Mouse (Mus musculus): Measurements from ENCODE around the gene Ppcs. TPM values are rescaled to one million over a fixed set of nuclear protein-coding genes. Genes with fewer than 3 reads are reported as not detected.

Gene Ppcs
- polyA plus RNA-seq, 1 experiment: 6.3 TPM

GRCm38 (mm10) chr4:119421921-119422293, 313 bp downstream of the Ppcs start:
- peaks cover 9% of the 10 kb centered on the region for H3K4me1 ChIP-seq (ENCODE audit: control insufficient read depth, insufficient read depth, low read length)
- peak overlapping the region; percentile 68 for H3K27ac ChIP-seq (ENCODE audit: insufficient read depth, low read depth, low read length)
- TF ChIP-seq POLR2A (IDR thresholded peaks at IDR 0.05; ENCODE audit: borderline replicate concordance, low read depth, low read length) (no peak), CTCF (IDR thresholded peaks at IDR 0.05; ENCODE audit: low read depth, low read length) (no peak)
- peak overlapping the region; percentile 77 for H3K4me3 ChIP-seq (ENCODE audit: insufficient read depth, low read length)

DNA sequence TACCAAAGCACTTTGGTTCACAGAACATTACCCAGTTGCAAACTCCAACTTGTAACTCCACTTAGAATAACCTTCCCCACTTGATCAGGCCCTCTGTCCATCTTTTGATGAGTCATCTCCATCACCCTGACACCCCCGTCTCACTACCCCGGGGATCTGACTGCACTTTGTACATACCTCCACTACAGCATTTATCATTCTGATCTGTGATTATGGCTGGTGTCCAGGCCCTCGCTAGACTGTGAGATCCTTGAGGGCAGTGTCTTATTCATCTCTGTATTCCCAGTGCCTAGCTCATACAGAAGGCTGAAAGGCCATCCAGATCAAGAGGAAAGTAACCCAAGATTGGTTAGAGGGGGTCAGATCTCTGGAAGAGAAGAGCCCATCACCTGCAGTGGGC, 1.0 kb downstream of the Ppcs start:
- Histone ChIP-seq H3K4me1 (ENCODE audit: control insufficient read depth, insufficient read depth, low read length) (peaks cover 9% of the 10 kb centered on the region), H3K27ac (ENCODE audit: insufficient read depth, low read depth, low read length) (no peak overlapping the region), H3K4me3 (ENCODE audit: insufficient read depth, low read length) (peak overlapping the region; percentile 77)
- TF ChIP-seq CTCF (IDR thresholded peaks at IDR 0.05; ENCODE audit: low read depth, low read length) (no peak), POLR2A (IDR thresholded peaks at IDR 0.05; ENCODE audit: borderline replicate concordance, low read depth, low read length) (no peak)

- no peak overlapping the region for H3K27ac ChIP-seq (ENCODE audit: insufficient read depth, low read depth, low read length)
- no peak overlapping the region for H3K4me3 ChIP-seq (ENCODE audit: insufficient read depth, low read length)
- peaks cover 10% of the 10 kb centered on the region for H3K4me1 ChIP-seq (ENCODE audit: control insufficient read depth, insufficient read depth, low read length)
- no peak for TF ChIP-seq POLR2A (IDR thresholded peaks at IDR 0.05; ENCODE audit: borderline replicate concordance, low read depth, low read length)
- TF ChIP-seq CTCF (IDR thresholded peaks at IDR 0.05; ENCODE audit: low read depth, low read length): no peak
These were observed 4.3 kb downstream of the Ppcs start for GRCm38 (mm10) chr4:119417894-119418293.

- peaks cover 9% of the 10 kb centered on the region for H3K4me1 ChIP-seq (ENCODE audit: control insufficient read depth, insufficient read depth, low read length)
- no peak overlapping the region for H3K4me3 ChIP-seq (ENCODE audit: insufficient read depth, low read length)
- H3K27ac ChIP-seq (ENCODE audit: insufficient read depth, low read depth, low read length): no peak overlapping the region
- TF ChIP-seq POLR2A (IDR thresholded peaks at IDR 0.05; ENCODE audit: borderline replicate concordance, low read depth, low read length): no peak
- TF ChIP-seq CTCF (IDR thresholded peaks at IDR 0.05; ENCODE audit: low read depth, low read length): no peak
These were observed 5.0 kb downstream of the Ppcs start for GRCm38 (mm10) chr4:119417270-119417669.

- peak within 1 kb of the TSS; percentile 80 for H3K4me3 ChIP-seq (ENCODE audit: insufficient read depth, low read length)
- peaks cover 4% of the 10 kb centered on the region for H3K4me1 ChIP-seq (ENCODE audit: control insufficient read depth, insufficient read depth, low read length)
- no peak for TF ChIP-seq CTCF (IDR thresholded peaks at IDR 0.05; ENCODE audit: low read depth, low read length)
- TF ChIP-seq POLR2A (IDR thresholded peaks at IDR 0.05; ENCODE audit: borderline replicate concordance, low read depth, low read length): no peak
- no peak within 1 kb of the TSS for H3K27ac ChIP-seq (ENCODE audit: insufficient read depth, low read depth, low read length)
These were observed 7.0 kb downstream of the Ppcs start, which contains the start of gene Ccdc30 for GRCm38 (mm10) chr4:119415072-119415753. TSS of gene Ccdc30 (minus strand) at chr4:119415521.

DNA sequence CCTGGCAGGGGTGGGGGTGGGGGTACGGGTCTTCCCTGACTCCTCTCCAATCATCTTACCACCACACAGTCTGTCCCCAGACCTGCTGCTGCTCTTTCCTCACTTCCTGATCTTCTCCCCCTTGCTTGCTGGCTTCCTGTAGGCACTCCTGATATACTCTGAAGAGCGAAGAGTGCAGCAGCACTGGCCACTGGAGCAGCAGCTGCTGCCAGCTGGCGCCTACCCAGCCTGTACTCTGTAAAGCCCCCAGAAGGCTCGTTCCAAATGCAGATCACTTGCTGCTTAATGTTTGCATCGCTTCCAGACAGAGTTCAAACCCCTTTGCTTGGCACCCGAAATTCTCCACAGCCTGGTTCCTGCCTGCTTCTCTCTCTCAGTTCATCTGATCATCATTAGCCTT, 9.4 kb downstream of the Ppcs start:
- Histone ChIP-seq H3K4me3 (ENCODE audit: insufficient read depth, low read length) (no peak overlapping the region), H3K4me1 (ENCODE audit: control insufficient read depth, insufficient read depth, low read length) (peaks cover 4% of the 10 kb centered on the region), H3K27ac (ENCODE audit: insufficient read depth, low read depth, low read length) (no peak overlapping the region)
- TF ChIP-seq CTCF (IDR thresholded peaks at IDR 0.05; ENCODE audit: low read depth, low read length) (no peak), POLR2A (IDR thresholded peaks at IDR 0.05; ENCODE audit: borderline replicate concordance, low read depth, low read length) (no peak)

GRCm38 (mm10) chr4:119411877-119412650, 10.2 kb downstream of the Ppcs start:
- Histone ChIP-seq H3K4me3 (ENCODE audit: insufficient read depth, low read length) (no peak overlapping the region), H3K4me1 (ENCODE audit: control insufficient read depth, insufficient read depth, low read length) (peaks cover 4% of the 10 kb centered on the region), H3K27ac (ENCODE audit: insufficient read depth, low read depth, low read length) (no peak overlapping the region)
- no peak for TF ChIP-seq CTCF (IDR thresholded peaks at IDR 0.05; ENCODE audit: low read depth, low read length)
- TF ChIP-seq POLR2A (IDR thresholded peaks at IDR 0.05; ENCODE audit: borderline replicate concordance, low read depth, low read length): no peak

GRCm38 (mm10) chr4:119403431-119403830, 18.8 kb downstream of the Ppcs start:
- no peak overlapping the region for H3K27ac ChIP-seq (ENCODE audit: insufficient read depth, low read depth, low read length)
- no peak overlapping the region for H3K4me3 ChIP-seq (ENCODE audit: insufficient read depth, low read length)
- no peaks in the 10 kb centered on the region for H3K4me1 ChIP-seq (ENCODE audit: control insufficient read depth, insufficient read depth, low read length)
- TF ChIP-seq CTCF (IDR thresholded peaks at IDR 0.05; ENCODE audit: low read depth, low read length): no peak
- no peak for TF ChIP-seq POLR2A (IDR thresholded peaks at IDR 0.05; ENCODE audit: borderline replicate concordance, low read depth, low read length)

- Histone ChIP-seq H3K27ac (ENCODE audit: insufficient read depth, low read depth, low read length) (no peak overlapping the region), H3K4me3 (ENCODE audit: insufficient read depth, low read length) (no peak overlapping the region), H3K4me1 (ENCODE audit: control insufficient read depth, insufficient read depth, low read length) (no peaks in the 10 kb centered on the region)
- TF ChIP-seq CTCF (IDR thresholded peaks at IDR 0.05; ENCODE audit: low read depth, low read length): no peak
- no peak for TF ChIP-seq POLR2A (IDR thresholded peaks at IDR 0.05; ENCODE audit: borderline replicate concordance, low read depth, low read length)
These were observed 21.3 kb downstream of the Ppcs start for GRCm38 (mm10) chr4:119400896-119401295.

DNA sequence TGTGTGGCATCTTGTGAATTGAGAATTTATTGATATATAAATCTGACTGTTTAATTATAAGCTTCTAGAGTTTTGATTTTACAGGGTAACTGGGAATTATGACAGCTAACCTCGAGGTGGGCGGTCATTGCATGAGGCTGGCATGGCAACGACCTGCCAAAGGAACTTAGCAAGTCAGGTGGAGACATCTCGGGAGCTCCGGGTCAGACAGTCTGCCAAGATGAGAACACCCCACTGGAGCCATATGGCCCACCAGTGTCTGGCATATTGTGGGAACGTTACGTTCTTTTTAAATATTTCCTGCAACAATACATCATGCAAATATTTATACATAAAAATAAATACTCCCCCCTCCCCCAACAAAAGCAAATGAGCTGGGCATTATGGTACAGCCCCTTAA, 23.5 kb downstream of the Ppcs start:
- H3K4me1 ChIP-seq (ENCODE audit: control insufficient read depth, insufficient read depth, low read length): no peaks in the 10 kb centered on the region

More for the DNA sequence above, 23.5 kb downstream of the Ppcs start:
- Histone ChIP-seq H3K4me3 (ENCODE audit: insufficient read depth, low read length) (no peak overlapping the region), H3K27ac (ENCODE audit: insufficient read depth, low read depth, low read length) (no peak overlapping the region)
- TF ChIP-seq POLR2A (IDR thresholded peaks at IDR 0.05; ENCODE audit: borderline replicate concordance, low read depth, low read length) (no peak), CTCF (IDR thresholded peaks at IDR 0.05; ENCODE audit: low read depth, low read length) (no peak)
